Mouse (Mus musculus): ENCODE measurements around the gene Bok.

DNA sequence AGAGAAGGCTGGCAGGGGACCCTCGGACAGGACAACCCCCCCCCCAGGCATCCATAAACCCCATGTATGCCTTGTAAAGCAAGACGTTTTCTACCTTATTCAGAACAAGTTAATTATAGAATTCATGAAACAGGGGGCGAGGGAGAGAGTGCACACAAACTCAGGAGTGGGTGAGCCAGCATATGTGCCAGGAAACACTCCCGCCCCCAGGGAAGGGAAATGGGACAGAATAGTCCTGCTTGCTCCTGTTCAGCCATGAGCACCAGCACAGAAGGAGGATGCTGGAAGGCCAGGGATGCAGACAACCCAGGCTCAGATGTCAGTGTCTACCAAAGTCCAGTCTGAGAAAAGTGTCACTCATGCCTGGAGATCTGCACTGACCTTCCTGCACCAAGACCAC lies 13.7 kb downstream of the Bok start:
- TF ChIP-seq CTCF (IDR thresholded peaks at IDR 0.05; ENCODE audit: low read depth): no peak
- TF ChIP-seq EP300 (IDR thresholded peaks at IDR 0.05; ENCODE audit: low read depth): no peak

Data from heart, postnatal 0 days (tissue).